Mouse (Mus musculus) CH12.LX (cell line): ENCODE measurements at regions not wholly inside any gene's neighbourhood (a gene's known extent, or its start where the extent isn't known, plus 50 kb on each side); places are given as distances from the start of the nearest gene placed in this dataset.

ENCODE experiments used
- DNase-seq: peaks from one replicate; pipeline ENCODE4 v3.0.0-alpha.2; 2013; ENCODE audit errors: extremely low read depth
- H3K27ac ChIP-seq: 2 replicates; pipeline ENCODE4 v1.5.1; 2012; ENCODE audit warnings: low read depth, mild to moderate bottlenecking, control low read depth, moderate library complexity; ENCODE audit not compliant: insufficient read depth
- H3K27me3 ChIP-seq: replicated peaks from 2 replicates; pipeline ENCODE3; 2012; ENCODE audit warnings: inconsistent platforms
- H3K36me3 ChIP-seq, 2 experiments: replicated peaks in 1 of 2; 2 replicates each; pipeline versions ENCODE3 to v1.6.1; 2012; ENCODE audit warnings: inconsistent platforms in 1 of 2, low read length in 1 of 2, mild to moderate bottlenecking in 1 of 2, mixed read lengths in 1 of 2, moderate library complexity in 1 of 2; ENCODE audit not compliant: control insufficient read depth in 1 of 2, insufficient read depth in 1 of 2
- H3K4me1 ChIP-seq, 2 experiments: 2 replicates each; pipeline ENCODE4 v1.6.1; 2012; ENCODE audit warnings: inconsistent platforms in 1 of 2, moderate library complexity in 1 of 2; ENCODE audit not compliant: insufficient read depth in 2 of 2, control insufficient read depth in 1 of 2
- H3K4me2 ChIP-seq: 2 replicates; pipeline ENCODE4 v1.6.1; 2012; ENCODE audit warnings: low read depth, mild to moderate bottlenecking, control low read depth; ENCODE audit not compliant: poor library complexity, insufficient read depth, severe bottlenecking
- H3K4me3 ChIP-seq, 3 experiments: fragments of 150-350 bp in 1 of 3; sonication (generic) in 1 of 3; replicated peaks in 1 of 3; 2 replicates each; pipeline versions ENCODE3 to v1.5.1; 2011 to 2012; ENCODE audit warnings: low read depth in 2 of 3, low read length in 2 of 3, mild to moderate bottlenecking in 2 of 3, moderate library complexity in 2 of 3, control low read depth in 1 of 3, improper control_type of control experiment in 1 of 3, inconsistent platforms in 1 of 3, mixed read lengths in 1 of 3; ENCODE audit not compliant: poor library complexity in 1 of 3
- H3K79me2 ChIP-seq: replicated peaks from 2 replicates; pipeline ENCODE4 v1.6.1; 2012; ENCODE audit warnings: mild to moderate bottlenecking, moderate library complexity; ENCODE audit not compliant: control insufficient read depth, poor library complexity, insufficient read depth, severe bottlenecking; ENCODE audit errors: extremely low read depth
- H3K9ac ChIP-seq: 2 replicates; pipeline ENCODE4 v1.6.1; 2012; ENCODE audit warnings: low read depth, mild to moderate bottlenecking, control low read depth, moderate library complexity; ENCODE audit not compliant: insufficient read depth
- H3K9me3 ChIP-seq: replicated peaks from 2 replicates; pipeline ENCODE3; 2012; ENCODE audit warnings: low read length, inconsistent platforms, mixed read lengths
- CHD2 ChIP-seq: IDR thresholded peaks from 2 replicates; pipeline ENCODE4 v1.6.1; 2011; ENCODE audit warnings: low read length, improper control_type of control experiment
- CTCF ChIP-seq, 2 experiments: IDR thresholded peaks in 1 of 2; conservative IDR thresholded peaks in 1 of 2; 2 replicates each; pipeline ENCODE4 v1.5.1; 2011 to 2012; ENCODE audit warnings: low read depth in 2 of 2, low read length in 2 of 2, improper control_type of control experiment in 1 of 2, inconsistent platforms in 1 of 2, mild to moderate bottlenecking in 1 of 2, moderate library complexity in 1 of 2
- EP300 ChIP-seq: IDR thresholded peaks from 2 replicates; pipeline ENCODE4 v1.6.1; 2011; ENCODE audit warnings: low read length, improper control_type of control experiment
- HCFC1 ChIP-seq: IDR thresholded peaks from 2 replicates; pipeline ENCODE4 v1.6.1; 2012; ENCODE audit warnings: low read depth, mild to moderate bottlenecking, inconsistent platforms, low read length, improper control_type of control experiment
- IRF4 ChIP-seq: IDR thresholded peaks from 2 replicates; pipeline ENCODE4 v1.6.1; 2014; ENCODE audit warnings: low read depth, mild to moderate bottlenecking, inconsistent platforms, low read length, improper control_type of control experiment
- JUN ChIP-seq: IDR thresholded peaks from 2 replicates; pipeline ENCODE4 v1.6.1; 2011; ENCODE audit warnings: low read depth, mild to moderate bottlenecking, low read length, improper control_type of control experiment, moderate library complexity; ENCODE audit not compliant: insufficient read depth
- JUND ChIP-seq: conservative IDR thresholded peaks from 2 replicates; pipeline ENCODE4 v1.6.1; 2011; ENCODE audit warnings: low read depth, low read length, improper control_type of control experiment
- MXI1 ChIP-seq: IDR thresholded peaks from 2 replicates; pipeline ENCODE4 v1.6.1; 2011; ENCODE audit warnings: mild to moderate bottlenecking, low read depth, low read length, improper control_type of control experiment
- MYC ChIP-seq: IDR thresholded peaks from 2 replicates; pipeline ENCODE4 v1.6.1; 2011; ENCODE audit warnings: low read depth, mild to moderate bottlenecking, improper control_type of control experiment, low read length
- NELFE ChIP-seq: IDR thresholded peaks from 2 replicates; pipeline ENCODE4 v1.6.1; 2011; ENCODE audit warnings: low read depth, low read length, improper control_type of control experiment
- POLR2A ChIP-seq: IDR thresholded peaks from 2 replicates; pipeline ENCODE4 v1.6.1; 2011; ENCODE audit warnings: low read depth, mild to moderate bottlenecking, improper control_type of control experiment, low read length
- POLR2AphosphoS2 ChIP-seq: IDR thresholded peaks from 2 replicates; pipeline ENCODE4 v1.6.1; 2011; ENCODE audit warnings: low read depth, low read length, improper control_type of control experiment
- RAD21 ChIP-seq: IDR thresholded peaks from 2 replicates; pipeline ENCODE4 v1.6.1; 2011; ENCODE audit warnings: low read depth, mild to moderate bottlenecking, low read length, improper control_type of control experiment, moderate library complexity
- RCOR1 ChIP-seq: conservative IDR thresholded peaks from 2 replicates; pipeline ENCODE4 v1.6.1; 2012; ENCODE audit warnings: low read depth, mild to moderate bottlenecking, inconsistent platforms, low read length, improper control_type of control experiment
- SMC3 ChIP-seq: IDR thresholded peaks from 2 replicates; pipeline ENCODE4 v1.6.1; 2011; ENCODE audit warnings: low read depth, low read length, improper control_type of control experiment
- TCF12 ChIP-seq: IDR thresholded peaks from 2 replicates; pipeline ENCODE4 v1.6.1; 2014; ENCODE audit warnings: low read depth, mild to moderate bottlenecking, inconsistent platforms, low read length, improper control_type of control experiment
- UBTF ChIP-seq: IDR thresholded peaks from 2 replicates; pipeline ENCODE4 v1.6.1; 2012; ENCODE audit warnings: low read depth, mild to moderate bottlenecking, inconsistent platforms, low read length, improper control_type of control experiment, moderate library complexity
- USF2 ChIP-seq: conservative IDR thresholded peaks from 2 replicates; pipeline ENCODE4 v1.6.1; 2011; ENCODE audit warnings: low read depth, low read length, improper control_type of control experiment
- ZC3H11A ChIP-seq: IDR thresholded peaks from 2 replicates; pipeline ENCODE4 v1.6.1; 2012; ENCODE audit warnings: low read depth, mild to moderate bottlenecking, inconsistent platforms, low read length, improper control_type of control experiment
- ZKSCAN1 ChIP-seq: IDR thresholded peaks from 2 replicates; pipeline ENCODE4 v1.6.1; 2012; ENCODE audit warnings: low read depth, inconsistent platforms, low read length, improper control_type of control experiment, borderline replicate concordance
- ZNF384 ChIP-seq: IDR thresholded peaks from 2 replicates; pipeline ENCODE4 v1.6.1; 2012; ENCODE audit warnings: low read depth, low read length, improper control_type of control experiment, inconsistent platforms
- dilution Hi-C: fragments of 300-500 bp; cut with MboI; formaldehyde crosslinking; loops from 2 replicates; pipeline ENCODE4 v1.14.3; 2020; ENCODE audit warnings: low sequenced_read_pairs; ENCODE audit not compliant: extremely low pct_unique_long_range_greater_than_20kb, extremely low pct_ligation_motif_present
- in situ Hi-C: fragments of 300-500 bp; cut with MboI; formaldehyde crosslinking; loops from 3 replicates; pipeline ENCODE4 v1.14.3; 2019; ENCODE audit warnings: low sequenced_read_pairs, low pct_ligation_motif_present, low pct_unique_long_range_greater_than_20kb, mixed read lengths

- peaks cover 17% of the 10 kb centered on the region for H3K9me3 ChIP-seq
- no peak overlapping the region for H3K27ac ChIP-seq
- no peak overlapping the region for H3K4me2 ChIP-seq
- dilution Hi-C loops = no loop called here
- H3K4me1 ChIP-seq = no peaks in the 10 kb centered on the region
- no peak for DNase-seq
- no peak overlapping the region for H3K4me3 ChIP-seq
- H3K36me3 ChIP-seq = no peaks in the 10 kb centered on the region
- in situ Hi-C loops = no loop called here
- no peak for TF ChIP-seq ZC3H11A
- TF ChIP-seq RAD21 = no peak
- TF ChIP-seq EP300 = no peak
- TF ChIP-seq CTCF (conservative IDR thresholded peaks at IDR 0.05 in 1 of 2, IDR thresholded peaks at IDR 0.05 in 1 of 2; ENCODE audit: low read depth in 2 of 2, low read length in 2 of 2) = no peak
- TF ChIP-seq USF2 = no peak
- no peak for TF ChIP-seq SMC3
- no peak for TF ChIP-seq JUND
- no peak for TF ChIP-seq HCFC1
- no peak for TF ChIP-seq TCF12
- no peak for TF ChIP-seq NELFE
- no peak for TF ChIP-seq JUN
- no peak for TF ChIP-seq RCOR1
- no peak for TF ChIP-seq IRF4
- TF ChIP-seq POLR2AphosphoS2 = no peak
- no peak for TF ChIP-seq MYC
- TF ChIP-seq CHD2 = no peak
- TF ChIP-seq, all 38 proteins: peak for 0
- no peaks in the 10 kb centered on the region for H3K79me2 ChIP-seq
- H3K27me3 ChIP-seq = no peaks in the 10 kb centered on the region
- no peak overlapping the region for H3K9ac ChIP-seq
Observed at GRCm38 (mm10) chr3:45523281-45523680, 145.1 kb downstream of the Pcdh10 start.

- Histone ChIP-seq H3K36me3 (no peaks in the 10 kb centered on the region), H3K9ac (no peak overlapping the region), H3K4me3 (no peak overlapping the region), H3K4me1 (no peaks in the 10 kb centered on the region), H3K27ac (no peak overlapping the region), H3K4me2 (no peak overlapping the region), H3K27me3 (no peaks in the 10 kb centered on the region)
- in situ Hi-C loops (no loop called here), dilution Hi-C loops (no loop called here)
- DNase-seq = no peak
- TF ChIP-seq UBTF = no peak
- no peak for TF ChIP-seq ZKSCAN1
- no peak for TF ChIP-seq ZNF384
- no peak for TF ChIP-seq POLR2AphosphoS2
- no peak for TF ChIP-seq JUND
- TF ChIP-seq ZC3H11A = no peak
- TF ChIP-seq MXI1 = no peak
- no peak for TF ChIP-seq POLR2A
- TF ChIP-seq, all 38 proteins: peak for 0
- Histone ChIP-seq H3K79me2 (no peaks in the 10 kb centered on the region), H3K9me3 (peaks cover 40% of the 10 kb centered on the region)
Observed at GRCm38 (mm10) chr3:45547091-45547490, 168.9 kb downstream of the Pcdh10 start.
